Mouse (Mus musculus): ENCODE data around the gene Cd79a.

- TF ChIP-seq CTCF (IDR thresholded peaks at IDR 0.05; ENCODE audit: borderline replicate concordance, extremely low read depth, insufficient read depth, insufficient read length) (no peak), POLR2A (IDR thresholded peaks at IDR 0.05; ENCODE audit: borderline replicate concordance, extremely low read depth, insufficient read depth, insufficient read length, poor library complexity, severe bottlenecking) (no peak)
These were observed 44.5 kb upstream of the Cd79a start for GRCm38 (mm10) chr7:24852557-24853232.

All from brain, embryonic 14.5 days (tissue).